Mouse (Mus musculus): ENCODE measurements around the gene App. TPM values are rescaled to one million over a fixed set of nuclear protein-coding genes. Genes with fewer than 3 reads are reported as not detected.

The App gene
- total RNA-seq, 2 experiments from 2014 or later = 33.4 to 50.9 TPM

DNA sequence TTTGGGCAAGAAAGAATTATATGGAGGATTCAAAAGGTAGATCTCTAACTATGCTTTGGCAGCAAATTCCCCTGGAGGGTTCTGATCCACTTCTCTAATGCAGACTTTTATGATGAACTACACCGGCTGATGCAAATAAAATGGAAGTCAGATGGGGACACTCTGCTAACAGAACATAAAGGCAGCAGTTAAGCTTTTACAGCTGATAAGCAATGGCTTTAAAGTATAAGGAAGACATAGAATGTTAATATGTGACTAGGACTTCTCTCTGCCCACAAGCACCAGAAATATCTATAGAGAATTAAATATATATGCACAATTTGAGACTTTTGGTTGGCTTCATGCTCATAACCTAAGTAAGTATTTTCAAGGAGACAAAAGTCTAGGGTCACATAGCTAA is 81.4 kb downstream of the App start:
- ATAC-seq (replicated peaks; ENCODE audit: low FRiP score, poor library complexity, severe bottlenecking) = no peak

DNA sequence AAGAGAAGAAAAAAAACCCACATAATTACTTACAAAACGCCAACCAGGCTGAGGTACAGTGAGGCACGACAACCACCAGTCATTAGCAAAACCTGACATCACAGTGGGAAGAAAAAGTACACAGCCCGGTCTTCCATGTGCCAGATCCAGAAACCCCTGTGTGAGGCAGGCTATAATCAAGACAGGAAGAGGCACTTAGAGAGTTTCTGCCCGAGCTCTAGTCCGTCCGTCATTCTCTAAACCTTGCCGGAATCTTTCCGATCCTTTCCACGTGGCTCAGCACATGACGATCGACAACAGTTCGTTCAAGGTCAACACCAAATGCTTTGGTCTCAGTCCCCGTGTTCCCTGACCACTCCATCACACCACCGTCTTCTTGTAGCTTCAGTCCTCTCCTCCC is 82.6 kb downstream of the App start:
- no peak for ATAC-seq (replicated peaks; ENCODE audit: low FRiP score, poor library complexity, severe bottlenecking)

DNA sequence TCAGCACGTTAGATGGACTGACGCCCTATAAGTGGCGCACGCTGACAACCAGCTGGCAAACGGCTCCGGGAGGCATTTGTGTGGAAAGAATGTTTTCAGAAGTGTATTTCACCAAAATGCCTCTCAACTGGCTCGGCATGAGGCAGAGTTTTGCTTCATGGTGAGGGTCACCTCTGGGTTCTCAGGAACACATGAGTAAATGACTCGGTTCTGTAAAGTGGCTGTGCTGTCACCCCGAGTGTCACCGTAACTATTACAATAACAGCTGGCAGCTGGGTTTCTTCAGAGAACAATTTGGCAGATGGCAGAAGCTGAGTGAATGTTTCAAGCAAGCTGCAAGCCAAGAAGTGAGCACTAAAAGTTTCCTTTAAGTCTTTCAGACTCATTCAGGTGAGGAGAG is 85.4 kb downstream of the App start:
- ATAC-seq (replicated peaks; ENCODE audit: low FRiP score, poor library complexity, severe bottlenecking) = no peak

DNA sequence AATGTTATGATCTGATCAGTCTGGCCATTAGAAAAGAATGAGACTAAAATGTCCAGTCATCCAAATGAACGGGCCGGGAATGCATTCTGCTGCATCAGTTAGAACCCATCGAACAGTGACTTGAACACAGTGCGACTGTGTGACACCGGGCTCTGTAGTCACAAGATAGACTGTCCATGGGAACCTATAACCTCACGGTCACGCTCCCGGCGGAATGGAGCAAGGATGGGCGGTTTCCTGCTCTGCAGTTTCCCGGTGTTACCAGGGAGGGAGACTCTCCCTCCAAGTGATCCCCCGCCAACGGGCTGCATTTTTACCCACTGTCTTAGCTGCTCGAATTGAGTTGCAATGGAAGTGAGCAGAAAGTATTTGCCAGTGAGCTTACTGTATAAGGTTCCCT is 87.3 kb downstream of the App start:
- no peak for ATAC-seq (replicated peaks; ENCODE audit: low FRiP score, poor library complexity, severe bottlenecking)

DNA sequence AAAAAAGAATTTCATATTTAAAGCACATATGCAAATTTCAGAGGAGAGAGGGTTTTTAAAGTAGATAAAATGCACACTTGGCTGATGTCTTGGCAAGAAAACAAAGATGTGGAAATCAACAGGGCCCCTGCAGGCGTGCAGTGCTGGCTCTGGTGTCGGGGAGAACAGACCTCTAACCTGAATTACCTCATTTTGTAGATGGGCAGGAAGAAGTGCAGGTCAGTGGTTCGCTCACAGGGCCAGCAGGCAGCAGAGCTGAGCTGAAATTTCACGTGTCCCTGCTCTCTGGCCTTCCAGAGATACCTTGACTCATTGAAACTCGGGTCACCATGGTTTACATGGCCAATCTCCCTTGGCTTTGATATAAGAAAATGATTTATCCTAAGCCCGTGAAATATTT is 87.7 kb downstream of the App start:
- ATAC-seq (replicated peaks; ENCODE audit: low FRiP score, poor library complexity, severe bottlenecking) = no peak

DNA sequence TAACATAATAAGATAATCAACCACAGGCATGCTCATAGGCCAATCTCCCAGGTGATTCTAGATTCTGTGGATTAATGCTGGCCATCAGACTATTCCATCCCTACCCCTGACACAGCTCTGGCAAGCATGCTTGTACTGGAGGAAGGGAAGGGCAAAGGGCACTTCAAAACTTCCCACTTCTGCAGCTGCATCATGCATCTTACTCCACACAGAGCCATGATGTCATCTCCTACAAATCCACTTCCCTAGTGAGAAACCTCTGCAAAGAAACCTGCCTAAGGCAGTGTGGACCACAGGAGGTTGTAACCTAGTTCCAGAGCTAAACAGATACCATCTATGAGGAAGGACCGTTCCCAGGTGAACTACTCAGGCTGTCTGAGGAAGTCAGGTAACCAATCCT is 89.4 kb downstream of the App start:
- ATAC-seq (replicated peaks; ENCODE audit: low FRiP score, poor library complexity, severe bottlenecking) = no peak

DNA sequence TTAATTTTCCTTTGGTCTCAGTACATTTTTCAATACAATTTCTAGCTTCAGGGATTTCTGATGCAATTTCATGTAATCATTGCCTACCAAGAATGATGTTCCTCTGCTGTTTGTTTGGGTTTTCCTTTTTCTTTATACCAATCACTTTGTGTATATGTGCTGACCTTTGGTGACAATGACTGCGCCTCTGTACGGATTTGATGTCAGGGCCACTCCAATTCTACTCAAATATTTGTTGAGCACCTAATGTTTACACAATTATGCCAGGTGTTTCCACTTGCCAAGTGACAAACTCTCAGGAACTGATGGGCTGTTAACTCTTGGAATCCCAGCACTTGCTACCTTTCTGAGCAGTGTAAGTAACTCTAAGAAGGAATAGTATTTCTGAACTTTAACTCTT is 98.2 kb downstream of the App start:
- no peak for ATAC-seq (replicated peaks; ENCODE audit: low FRiP score, poor library complexity, severe bottlenecking)

DNA sequence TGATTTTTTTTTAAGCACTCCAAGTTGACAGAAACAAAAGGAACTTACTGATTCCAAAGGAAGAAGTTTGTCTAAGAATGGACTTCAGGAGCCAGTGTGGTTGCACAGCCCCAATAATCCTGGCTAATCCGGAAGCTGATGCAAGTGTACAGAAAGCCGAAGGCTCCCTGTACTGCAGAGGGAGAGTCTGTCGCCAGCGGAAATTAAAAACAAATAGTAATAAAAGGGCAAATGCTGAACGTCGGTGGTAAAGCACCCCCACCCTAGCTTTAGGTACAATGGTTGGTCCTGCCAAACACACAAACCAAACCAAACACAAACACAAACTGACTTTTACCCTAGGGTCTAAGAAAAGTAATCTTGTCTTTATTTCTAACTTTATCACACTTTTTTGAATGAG is 98.7 kb downstream of the App start:
- ATAC-seq (replicated peaks; ENCODE audit: low FRiP score, poor library complexity, severe bottlenecking) = no peak

DNA sequence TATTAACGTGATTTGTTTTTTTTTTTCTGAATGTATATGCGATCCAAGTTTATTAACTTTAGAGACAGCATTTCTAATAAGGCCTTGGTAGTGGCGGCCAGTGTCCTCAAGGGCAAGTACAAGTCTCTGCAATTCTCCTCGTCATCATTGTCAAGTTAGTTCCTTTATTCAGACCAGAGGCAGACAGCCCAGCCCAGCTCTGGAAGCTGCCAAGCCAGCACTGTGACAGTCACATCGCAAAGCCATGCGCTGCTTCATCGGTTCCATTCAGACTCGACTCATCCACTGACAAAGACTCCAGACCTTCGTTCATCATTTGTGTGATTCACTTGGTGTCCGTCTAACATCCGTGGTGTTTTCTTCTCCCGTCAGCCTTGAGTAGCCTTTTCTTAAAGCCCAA is 100.9 kb downstream of the App start:
- ATAC-seq (replicated peaks; ENCODE audit: low FRiP score, poor library complexity, severe bottlenecking) = no peak

GRCm38 (mm10) chr16:85071791-85072190 is 101.8 kb downstream of the App start:
- no peak for ATAC-seq (replicated peaks; ENCODE audit: low FRiP score, poor library complexity, severe bottlenecking)

DNA sequence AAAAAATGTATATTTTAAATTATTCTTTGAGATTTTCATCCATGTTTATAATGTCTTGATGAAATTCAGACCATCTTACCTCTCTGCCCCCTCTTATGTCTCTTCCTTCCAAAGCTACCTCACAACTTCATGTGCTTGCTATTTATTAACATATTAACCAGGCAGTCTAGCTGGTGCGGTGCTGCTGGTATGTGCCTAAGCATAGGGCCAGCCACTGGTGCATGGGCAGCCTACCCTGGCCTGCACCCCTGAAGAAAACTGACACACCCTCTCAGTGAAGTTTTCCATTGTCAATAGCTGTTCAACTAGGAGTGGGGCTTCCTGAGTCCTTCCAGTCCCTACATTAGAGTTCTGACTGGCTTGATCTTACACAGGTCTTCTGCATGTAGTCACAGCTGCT is 102.3 kb downstream of the App start:
- ATAC-seq (replicated peaks; ENCODE audit: low FRiP score, poor library complexity, severe bottlenecking) = no peak

- ATAC-seq (replicated peaks; ENCODE audit: low FRiP score, poor library complexity, severe bottlenecking) = no peak
These were observed 106.2 kb downstream of the App start for GRCm38 (mm10) chr16:85067254-85067893.

GRCm38 (mm10) chr16:85066227-85066626 is 107.3 kb downstream of the App start:
- ATAC-seq (replicated peaks; ENCODE audit: low FRiP score, poor library complexity, severe bottlenecking) = no peak

DNA sequence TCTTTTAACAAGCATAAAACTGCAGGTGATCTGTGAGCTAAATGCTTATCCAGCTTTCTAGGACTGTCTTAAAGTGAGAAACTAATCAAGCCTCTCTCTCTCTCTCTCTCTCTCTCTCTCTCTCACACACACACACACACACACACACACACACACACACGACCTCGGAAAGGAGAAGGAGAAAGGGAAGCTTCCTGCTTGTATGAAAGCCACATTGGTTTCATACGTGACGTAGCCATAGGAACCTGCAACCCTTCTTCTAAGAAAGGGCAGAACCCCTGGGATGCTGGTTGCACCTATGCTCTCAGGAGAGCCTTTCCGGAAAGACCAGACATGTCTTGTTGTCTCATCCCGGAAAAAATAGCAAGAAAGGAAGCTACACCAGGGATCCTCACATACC is 108.8 kb downstream of the App start:
- no peak for ATAC-seq (replicated peaks; ENCODE audit: low FRiP score, poor library complexity, severe bottlenecking)

DNA sequence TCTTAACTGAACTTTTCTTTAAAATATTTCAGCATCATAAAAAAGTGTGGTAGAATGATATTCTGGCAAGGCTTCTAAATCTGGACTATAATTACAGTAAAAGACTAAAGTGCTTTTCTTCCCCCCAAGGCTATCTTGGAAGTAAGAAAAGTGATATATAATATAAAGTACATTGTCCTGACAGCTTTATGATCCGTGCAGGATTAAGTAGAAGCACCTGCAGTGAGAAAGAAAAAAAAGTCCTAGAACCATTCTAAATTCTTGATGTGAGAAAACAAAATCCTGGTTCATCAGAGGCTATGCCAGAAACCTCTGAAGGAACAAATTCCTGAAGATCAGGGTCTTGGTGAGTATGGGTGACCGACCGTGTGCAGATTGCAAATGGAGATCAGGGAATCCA is 110.8 kb downstream of the App start:
- no peak for ATAC-seq (replicated peaks; ENCODE audit: low FRiP score, poor library complexity, severe bottlenecking)

DNA sequence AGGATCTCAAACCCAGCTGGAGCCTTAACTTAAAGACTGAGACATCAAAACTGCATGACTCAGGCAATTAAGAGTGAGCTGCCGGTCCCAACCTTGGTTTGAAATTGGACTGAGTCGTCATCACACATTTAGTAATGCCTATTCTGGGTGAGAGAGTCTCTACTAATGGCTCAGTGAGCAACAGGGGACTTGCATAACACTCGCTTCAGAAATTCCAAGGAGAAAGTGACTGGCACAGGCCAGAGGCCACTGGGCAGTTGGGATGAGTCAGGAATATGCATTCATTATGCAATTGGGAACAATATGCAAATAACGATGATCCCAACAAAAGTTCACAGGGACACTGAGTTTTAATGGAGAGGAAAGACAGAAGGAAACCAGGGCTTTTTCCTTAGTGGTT is 111.8 kb downstream of the App start:
- no peak for ATAC-seq (replicated peaks; ENCODE audit: low FRiP score, poor library complexity, severe bottlenecking)

DNA sequence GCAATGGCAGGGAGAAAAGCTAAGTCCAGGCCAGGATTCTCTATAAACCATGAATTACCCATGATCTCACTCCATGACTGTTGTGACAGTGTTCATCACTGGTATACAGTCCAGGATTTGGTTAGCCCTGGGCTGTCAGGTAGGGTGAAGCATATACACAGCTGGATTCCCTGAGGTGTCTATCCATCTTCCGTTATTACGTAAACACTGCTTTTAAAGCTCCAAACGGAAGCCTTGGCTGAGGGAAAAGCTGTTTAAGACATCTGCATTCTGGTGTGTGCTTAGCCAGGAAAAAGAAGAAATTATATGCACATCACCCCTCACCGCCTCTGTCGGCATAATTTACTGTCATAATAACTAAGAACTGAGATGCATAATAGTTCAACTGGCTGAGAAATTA is 115.4 kb downstream of the App start:
- no peak for ATAC-seq (replicated peaks; ENCODE audit: low FRiP score, poor library complexity, severe bottlenecking)

DNA sequence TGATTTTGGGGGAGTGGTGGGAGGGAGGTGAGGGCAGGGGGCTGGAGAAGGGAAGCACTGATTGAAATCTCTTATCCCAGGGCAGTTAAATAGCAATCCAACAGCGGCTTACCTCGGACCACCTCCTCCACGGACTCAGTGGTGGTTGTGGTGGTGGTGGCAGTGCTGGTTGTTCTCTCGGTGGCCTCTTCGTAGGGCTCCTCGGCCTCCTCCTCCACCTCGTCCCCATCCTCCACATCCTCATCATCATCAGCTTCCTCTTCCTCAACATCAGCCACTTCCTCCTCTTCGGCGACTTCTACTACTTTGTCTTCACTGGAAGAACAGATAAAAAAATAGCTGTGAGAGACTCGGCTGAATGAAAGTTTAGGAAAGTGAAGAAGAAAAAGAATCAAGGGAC is 117.4 kb downstream of the App start:
- ATAC-seq (replicated peaks; ENCODE audit: low FRiP score, poor library complexity, severe bottlenecking) = no peak

- no peak for ATAC-seq (replicated peaks; ENCODE audit: low FRiP score, poor library complexity, severe bottlenecking)
These were observed 119.6 kb downstream of the App start for GRCm38 (mm10) chr16:85053996-85054395.

GRCm38 (mm10) chr16:85047310-85047709 is 126.3 kb downstream of the App start:
- no peak for ATAC-seq (replicated peaks; ENCODE audit: low FRiP score, poor library complexity, severe bottlenecking)

DNA sequence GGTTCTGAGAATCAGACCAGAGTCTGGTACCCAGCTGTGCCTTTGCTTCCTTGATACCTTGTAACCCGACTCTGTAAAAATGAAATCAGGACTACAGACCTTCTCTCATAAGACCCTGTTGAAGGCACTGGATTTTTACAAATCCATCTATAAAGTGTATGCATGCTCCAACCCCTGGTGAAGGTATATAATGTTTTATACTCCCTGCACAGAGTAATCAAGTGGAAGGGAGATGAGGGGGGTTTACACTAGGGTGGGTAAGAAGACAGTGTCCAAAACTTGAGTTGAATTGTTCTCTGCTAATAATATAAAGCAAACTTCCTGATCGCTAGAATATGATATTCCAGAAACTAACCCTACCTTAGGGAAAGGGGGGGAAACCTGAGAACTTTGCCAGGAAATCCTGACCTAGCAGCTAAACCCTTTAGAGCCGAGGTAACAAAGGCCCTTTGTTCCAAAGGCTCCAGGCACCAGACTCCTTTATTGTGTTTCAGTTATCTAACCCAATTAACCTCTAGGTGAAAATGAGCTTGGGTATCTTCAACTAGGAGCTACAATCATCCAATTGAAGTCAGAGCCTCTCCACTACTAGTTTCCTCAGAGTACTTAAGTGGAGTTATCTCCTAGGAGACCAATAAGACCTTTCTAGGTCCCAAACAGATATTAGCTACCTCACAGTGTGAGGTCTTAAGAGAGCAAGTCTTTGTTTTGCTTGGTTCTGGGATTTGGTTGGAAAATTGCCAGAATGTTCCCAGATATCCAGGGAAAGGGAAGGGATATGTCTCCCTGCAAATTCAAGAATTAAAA is 132.2 kb downstream of the App start:
- ATAC-seq (replicated peaks; ENCODE audit: low FRiP score, poor library complexity, severe bottlenecking) = no peak

DNA sequence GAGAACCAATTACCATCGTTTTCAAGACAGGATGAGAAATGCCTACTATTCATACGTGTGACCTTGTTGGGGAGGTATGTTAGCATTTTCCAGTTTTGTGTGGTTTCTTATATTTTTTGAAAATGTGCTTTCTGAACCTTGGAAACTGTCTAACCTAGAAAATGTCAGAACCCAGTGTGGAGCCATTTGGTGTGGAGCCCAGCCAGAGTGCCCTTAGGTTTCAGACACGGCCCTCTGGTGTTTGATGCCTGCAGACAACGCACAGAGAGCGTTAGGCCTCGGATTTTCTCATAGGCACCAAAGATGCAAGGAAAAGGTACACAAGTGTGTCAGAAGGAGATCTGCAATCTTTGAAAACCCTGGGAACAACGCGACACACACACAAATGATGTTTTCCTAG is 134.8 kb downstream of the App start:
- ATAC-seq (replicated peaks; ENCODE audit: low FRiP score, poor library complexity, severe bottlenecking) = no peak
